Mouse (Mus musculus) megakaryocyte, embryonic 14.5 days (primary cell): ENCODE data around the gene Tacr1. TPM values are rescaled to one million over a fixed set of nuclear protein-coding genes. Genes with fewer than 3 reads are reported as not detected.
"Not testable (repeated sequence)": the region's sequence is repeated elsewhere in the genome, so short reads cannot be mapped to it uniquely, and the experiment has no call there.

Experiments used
- H3K27me3 ChIP-seq: replicated peaks from 2 replicates; pipeline ENCODE3; 2012; ENCODE audit warnings: inconsistent platforms
- H3K36me3 ChIP-seq: replicated peaks from 2 replicates; pipeline ENCODE3; 2012; ENCODE audit warnings: low read length, inconsistent platforms, mixed read lengths
- H3K4me1 ChIP-seq: 2 replicates; pipeline ENCODE4 v1.6.1; 2012; ENCODE audit warnings: inconsistent platforms
- H3K4me3 ChIP-seq: replicated peaks from 2 replicates; pipeline ENCODE3; 2012; ENCODE audit warnings: moderate library complexity, mild to moderate bottlenecking, inconsistent platforms
- H3K9me3 ChIP-seq: 2 replicates; pipeline ENCODE4 v1.6.1; 2012; ENCODE audit warnings: inconsistent platforms
- FLI1 ChIP-seq: IDR thresholded peaks from 2 replicates; pipeline ENCODE4 v1.6.1; 2012; ENCODE audit warnings: low read length, inconsistent platforms, mixed read lengths
- GATA1 ChIP-seq: IDR thresholded peaks from 3 replicates; pipeline ENCODE4 v1.6.1; 2012; ENCODE audit warnings: mixed read lengths, low read length, inconsistent platforms, borderline replicate concordance
- polyA plus RNA-seq: library from polyadenylated mRNA; stranded (reverse); fragments of >175 nt; gene quantifications from 2 replicates; pipeline ENCODE4 v1.2.3, GENCODE M21; 2012; ENCODE audit warnings: low replicate concordance; ENCODE audit not compliant: insufficient read depth

Gene Tacr1
- polyA plus RNA-seq: not detected in 2 replicates

GRCm38 (mm10) chr6:82401595-82402451 is at the start of gene Tacr1:
TSS of gene Tacr1 (plus strand) at chr6:82402334.
- Histone ChIP-seq H3K27me3 (peaks cover 61% of the 10 kb centered on the region), H3K36me3 (no peaks in the 10 kb centered on the region), H3K4me1 (peaks cover 29% of the 10 kb centered on the region), H3K9me3 (no peaks in the 10 kb centered on the region), H3K4me3 (peak within 1 kb of the TSS; percentile 89)
- TF ChIP-seq FLI1 (no peak), GATA1 (no peak)

DNA sequence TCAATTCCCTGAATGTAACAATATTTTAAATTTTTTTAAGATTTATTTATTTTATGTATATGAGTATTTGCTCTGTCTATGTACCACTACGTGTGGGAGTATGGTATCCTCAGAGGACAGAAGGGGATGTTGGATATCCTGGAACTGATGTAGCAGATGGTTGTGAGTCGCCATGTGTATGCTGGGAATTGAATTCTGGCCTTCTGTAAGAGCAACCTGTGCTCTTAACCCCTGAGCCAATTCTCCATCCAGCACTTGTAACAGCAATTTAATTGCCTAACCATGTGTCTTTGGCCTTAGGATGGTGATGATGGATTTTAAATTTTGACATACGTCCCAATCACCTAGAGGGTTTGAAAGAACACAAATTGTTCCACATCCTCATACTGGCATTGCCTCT is 26.0 kb upstream of the Tacr1 start:
- Histone ChIP-seq H3K4me3 (no peak overlapping the region), H3K36me3 (no peaks in the 10 kb centered on the region), H3K27me3 (no peaks in the 10 kb centered on the region), H3K4me1 (peaks cover 3% of the 10 kb centered on the region; the same call in 1 of the 2 replicates), H3K9me3 (peaks cover 9% of the 10 kb centered on the region; the same call in 1 of the 2 replicates)
- no peak for TF ChIP-seq FLI1
- TF ChIP-seq GATA1: no peak

GRCm38 (mm10) chr6:82383556-82383955 is 18.6 kb upstream of the Tacr1 start:
- peaks cover 22% of the 10 kb centered on the region for H3K9me3 ChIP-seq
- TF ChIP-seq GATA1 (no peak), FLI1 (no peak)

DNA sequence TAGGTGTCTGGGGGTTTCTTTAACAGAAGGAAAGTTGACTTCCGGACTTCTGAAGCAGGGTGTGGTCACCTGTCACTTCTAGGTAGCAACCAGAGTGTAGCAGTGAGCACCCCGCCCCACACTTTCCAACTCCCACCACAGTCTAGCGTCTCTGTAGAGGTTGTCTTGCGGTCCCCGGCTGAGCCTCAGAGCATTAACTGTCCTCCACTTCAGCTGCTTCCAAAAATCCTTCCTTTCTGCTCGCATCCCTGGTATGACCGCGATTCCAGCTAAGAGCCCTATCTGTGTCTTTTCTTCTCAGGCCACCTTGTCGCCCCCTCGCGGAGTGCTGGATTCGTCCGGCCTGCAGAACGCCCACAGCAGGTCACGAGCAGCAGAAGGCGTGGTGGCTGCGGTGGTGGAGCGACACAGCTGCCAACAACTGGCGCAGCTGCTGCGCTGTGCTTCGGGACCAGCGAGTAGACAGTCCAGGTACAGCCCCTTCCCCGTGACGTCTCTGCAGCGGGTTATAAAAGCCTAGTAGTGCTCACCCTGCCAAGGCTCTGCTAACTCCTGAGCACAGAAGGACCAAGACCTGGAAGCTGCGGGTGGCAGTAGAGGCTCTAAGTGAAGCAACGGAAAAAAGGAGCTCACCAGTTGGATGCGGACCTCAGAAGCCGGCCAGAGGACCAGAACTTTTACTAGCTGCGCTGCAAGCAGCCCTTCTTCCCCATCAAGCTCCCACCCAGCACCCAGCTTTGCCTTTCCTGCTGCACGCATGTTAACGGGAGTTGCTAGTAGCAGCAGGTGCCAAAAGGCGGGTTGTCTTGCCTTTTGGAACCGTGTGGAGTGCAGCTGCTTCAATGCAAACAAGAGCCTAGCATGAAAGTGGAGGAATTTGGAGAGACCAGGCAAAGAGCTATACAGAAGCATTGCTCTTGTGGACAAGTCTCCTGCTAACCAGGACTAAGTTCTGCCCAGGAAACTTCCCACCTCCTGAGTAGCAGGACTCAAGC is 664 bp downstream of the Tacr1 start:
- no peaks in the 10 kb centered on the region for H3K9me3 ChIP-seq
- H3K4me1 ChIP-seq: peaks cover 29% of the 10 kb centered on the region
- peaks cover 61% of the 10 kb centered on the region for H3K27me3 ChIP-seq
- H3K36me3 ChIP-seq: no peaks in the 10 kb centered on the region
- no peak for TF ChIP-seq FLI1
- no peak for TF ChIP-seq GATA1
- H3K4me3 ChIP-seq: peak overlapping the region; percentile 89

More at GRCm38 (mm10) chr6:82383556-82383955, 18.6 kb upstream of the Tacr1 start:
- H3K36me3 ChIP-seq: no peaks in the 10 kb centered on the region
- no peaks in the 10 kb centered on the region for H3K27me3 ChIP-seq
- no peaks in the 10 kb centered on the region for H3K4me1 ChIP-seq
- H3K4me3 ChIP-seq: no peak overlapping the region

DNA sequence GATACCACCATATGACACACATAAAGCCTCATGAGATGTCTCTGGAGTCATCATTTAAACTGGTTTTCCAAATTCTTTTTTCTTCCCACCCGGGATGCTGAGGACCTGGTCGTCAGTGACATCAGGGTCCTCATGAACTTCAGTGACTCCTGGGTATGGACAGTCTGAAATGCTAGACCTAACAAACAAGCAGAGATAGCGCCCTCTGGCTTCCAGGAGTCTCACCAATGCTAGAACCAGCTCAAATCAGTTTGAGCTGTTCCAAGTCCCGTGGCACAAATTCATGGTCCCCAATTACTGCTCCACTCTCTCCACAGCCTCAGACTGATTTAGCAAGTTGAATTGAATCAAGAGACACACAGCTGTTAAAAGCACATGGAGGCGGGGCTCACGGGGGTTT is 16.2 kb downstream of the Tacr1 start:
- no peak overlapping the region for H3K4me3 ChIP-seq
- peaks cover 6% of the 10 kb centered on the region; the same call in 1 of the 2 replicates for H3K9me3 ChIP-seq

GRCm38 (mm10) chr6:82420222-82420621 is 18.1 kb downstream of the Tacr1 start:
- TF ChIP-seq GATA1: no peak
- TF ChIP-seq FLI1: no peak
- Histone ChIP-seq H3K4me3 (no peak overlapping the region), H3K4me1 (0 out of 2 replicates have a peak, but pooled peaks cover 6% of the 10 kb centered on the region), H3K36me3 (no peaks in the 10 kb centered on the region), H3K9me3 (peaks cover 11% of the 10 kb centered on the region), H3K27me3 (no peaks in the 10 kb centered on the region)

More for the DNA sequence above, 16.2 kb downstream of the Tacr1 start:
- Histone ChIP-seq H3K4me1 (peaks cover 20% of the 10 kb centered on the region), H3K27me3 (no peaks in the 10 kb centered on the region), H3K36me3 (no peaks in the 10 kb centered on the region)
- TF ChIP-seq GATA1 (no peak), FLI1 (no peak)

DNA sequence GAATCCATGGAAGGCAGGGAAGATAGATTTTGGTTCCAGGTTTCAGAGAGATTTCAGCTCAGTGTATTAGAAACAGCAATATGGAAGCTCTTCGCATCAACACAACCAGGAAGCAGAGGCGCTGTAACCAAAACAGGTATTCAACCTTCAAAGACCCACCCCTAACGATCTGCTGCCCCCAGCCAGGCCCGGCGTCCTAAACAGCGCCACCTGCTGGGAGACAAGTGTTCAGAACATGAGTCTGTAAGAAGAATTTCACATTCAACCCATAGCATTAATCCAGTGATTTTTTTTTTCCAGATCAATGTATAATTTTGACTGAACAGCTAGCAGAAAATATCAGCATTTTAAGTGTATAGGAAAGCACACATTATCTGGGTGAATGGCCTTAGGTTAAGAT is 26.8 kb downstream of the Tacr1 start:
- Histone ChIP-seq H3K36me3 (no peaks in the 10 kb centered on the region), H3K4me3 (no peak overlapping the region), H3K4me1 (no peaks in the 10 kb centered on the region), H3K27me3 (no peaks in the 10 kb centered on the region), H3K9me3 (peaks cover 22% of the 10 kb centered on the region)
- TF ChIP-seq GATA1: no peak
- no peak for TF ChIP-seq FLI1

DNA sequence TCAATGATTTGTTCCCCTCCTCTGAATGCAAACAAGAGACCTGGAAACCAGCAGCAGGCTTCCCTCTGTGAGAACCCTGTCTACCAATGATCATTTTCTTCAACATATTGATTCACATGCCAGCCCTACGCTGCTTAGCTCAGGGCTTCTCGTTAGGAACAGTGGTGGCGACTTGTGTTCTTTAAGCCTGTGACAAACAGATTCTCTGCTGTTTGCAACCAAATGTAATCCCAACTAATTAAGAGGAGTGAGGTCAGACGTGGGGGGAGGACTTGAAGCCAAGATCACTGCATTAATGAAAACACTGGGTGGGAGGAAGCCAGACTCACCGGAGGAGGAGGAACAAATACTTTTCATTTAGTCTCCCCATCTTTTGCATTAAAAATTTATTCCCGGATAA is 27.6 kb downstream of the Tacr1 start:
- TF ChIP-seq FLI1: no peak
- no peak for TF ChIP-seq GATA1
- Histone ChIP-seq H3K4me3 (no peak overlapping the region), H3K9me3 (peaks cover 21% of the 10 kb centered on the region), H3K4me1 (no peaks in the 10 kb centered on the region), H3K27me3 (no peaks in the 10 kb centered on the region), H3K36me3 (no peaks in the 10 kb centered on the region)

DNA sequence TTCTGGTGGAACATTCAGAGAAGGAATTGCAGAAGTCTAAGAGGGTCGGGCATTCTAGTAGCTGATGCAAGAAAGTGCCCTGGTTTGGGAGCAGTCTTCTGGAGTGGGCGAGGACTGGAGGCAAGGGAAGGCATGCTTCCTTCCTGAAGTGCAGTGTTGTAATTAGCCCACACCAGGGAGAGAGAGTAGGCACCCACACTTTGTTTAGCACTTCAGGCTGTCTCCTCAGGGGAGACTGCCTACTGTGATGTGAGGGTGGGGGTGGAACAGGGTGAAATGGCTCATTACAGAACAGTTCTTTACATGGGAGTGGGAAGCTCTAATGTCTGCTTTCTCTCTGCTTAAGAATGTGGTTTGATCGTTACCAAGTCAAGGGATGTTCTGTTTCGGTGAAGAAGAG is 35.0 kb downstream of the Tacr1 start:
- Histone ChIP-seq H3K27me3 (no peaks in the 10 kb centered on the region), H3K9me3 (no peaks in the 10 kb centered on the region), H3K4me3 (no peak overlapping the region), H3K36me3 (no peaks in the 10 kb centered on the region), H3K4me1 (no peaks in the 10 kb centered on the region)
- TF ChIP-seq GATA1 (no peak), FLI1 (no peak)

DNA sequence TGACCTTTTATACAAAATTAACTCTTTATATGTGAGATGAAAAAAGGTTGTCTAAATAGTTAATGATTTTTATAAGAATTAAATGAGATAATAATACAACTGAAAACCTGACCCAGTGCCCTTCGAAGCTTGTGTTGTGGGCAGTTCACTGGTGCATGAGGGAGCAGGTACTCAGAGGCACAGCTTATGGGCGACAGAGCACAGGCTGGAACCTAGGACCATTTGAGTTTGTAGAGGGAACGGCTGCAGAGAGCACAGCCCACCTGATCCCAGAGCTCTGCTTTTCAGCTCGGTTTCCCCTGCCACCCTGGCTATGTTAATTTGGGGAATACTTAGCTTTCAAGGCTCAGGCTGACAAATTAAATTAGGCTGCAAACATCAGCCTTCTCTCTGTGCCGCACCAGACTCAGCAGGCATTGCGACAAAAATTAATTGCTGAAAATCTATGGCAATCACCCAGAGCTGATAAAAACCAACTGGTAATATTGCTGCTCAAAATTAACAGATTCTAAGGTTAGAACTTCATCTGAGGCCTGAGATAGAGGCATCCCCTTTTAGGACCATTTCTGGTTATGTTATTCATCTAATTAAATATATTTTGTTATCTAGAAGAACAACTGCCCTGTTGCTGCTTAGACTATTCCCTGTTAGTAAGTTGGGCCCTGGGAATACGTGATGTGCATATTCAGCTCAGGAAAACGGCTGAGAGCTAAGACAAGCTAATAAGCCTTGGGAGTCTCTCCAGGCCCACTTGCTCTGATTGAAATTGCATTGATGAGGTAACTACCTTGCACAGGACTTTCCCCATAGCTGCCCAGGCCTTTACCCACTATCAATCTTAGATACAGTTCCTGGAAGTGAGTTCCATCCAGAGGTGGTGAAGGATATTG is 50.3 kb downstream of the Tacr1 start:
- H3K27me3 ChIP-seq: peaks cover 19% of the 10 kb centered on the region
- H3K9me3 ChIP-seq, H3K36me3 ChIP-seq, H3K4me3 ChIP-seq, H3K4me1 ChIP-seq: not testable (repeated sequence)
